Mouse (Mus musculus): ENCODE measurements around the gene Pof1b. TPM values are rescaled to one million over a fixed set of nuclear protein-coding genes. Genes with fewer than 3 reads are reported as not detected.

Pof1b gene
- polyA plus RNA-seq, 1 experiment from 2014 or later = not detected

Other genes with a start within 250 kb of the Pof1b start
- gene 2010106E10Rik, start 203.4 kb downstream of the Pof1b start, polyA plus RNA-seq (2014; fragmentation: Nextera tagmentation; extraction: Ambion mirVana) = not detected in 2 replicates
- 6.0 and 6.8 TPM in 2 replicates for gene Zfp711, start 98.1 kb downstream of the Pof1b start, polyA plus RNA-seq (2014; fragmentation: Nextera tagmentation; extraction: Ambion mirVana)